Mouse (Mus musculus) forebrain, embryonic 11.5 days (tissue): Measurements from ENCODE around the gene Bfsp2. TPM values are rescaled to one million over a fixed set of nuclear protein-coding genes. Genes with fewer than 3 reads are reported as not detected.

Experiments
- ATAC-seq: fragments of 200-750 bp; cut with Nextera tagmentation; replicated peaks from 2 replicates; pipeline ENCODE4 v1.8.0; 2017; ENCODE audit warnings: moderate TSS enrichment; ENCODE audit not compliant: low FRiP score
- DNase-seq: peaks from one replicate; pipeline ENCODE4 v3.0.0-alpha.2; 2017; ENCODE audit warnings: low spot score
- H3K27ac ChIP-seq: fragments of 300-500 bp; sonication (generic); 2 replicates; pipeline ENCODE4 v1.5.1; 2014; ENCODE audit warnings: low read depth, low read length
- H3K27me3 ChIP-seq: fragments of 300-500 bp; sonication (generic); 2 replicates; pipeline ENCODE4 v1.6.1; 2014; ENCODE audit warnings: mild to moderate bottlenecking, low read length, mixed read lengths; ENCODE audit not compliant: control insufficient read depth, insufficient read depth
- H3K36me3 ChIP-seq: fragments of 300-500 bp; sonication (generic); 2 replicates; pipeline ENCODE4 v1.6.1; 2014; ENCODE audit warnings: mild to moderate bottlenecking, low read length, moderate library complexity, mixed read lengths; ENCODE audit not compliant: control insufficient read depth, insufficient read depth
- H3K4me1 ChIP-seq: fragments of 300-500 bp; sonication (generic); replicated peaks from 2 replicates; pipeline ENCODE4 v1.6.1; 2014; ENCODE audit warnings: low read length, mixed read lengths; ENCODE audit not compliant: control insufficient read depth, insufficient read depth
- H3K4me2 ChIP-seq: fragments of 300-500 bp; sonication (generic); 2 replicates; pipeline ENCODE4 v1.6.1; 2014; ENCODE audit warnings: low read depth, mild to moderate bottlenecking, low read length, moderate library complexity, mixed read lengths; ENCODE audit not compliant: severe bottlenecking
- H3K4me3 ChIP-seq: fragments of 300-500 bp; sonication (generic); 2 replicates; pipeline ENCODE4 v1.5.1; 2014; ENCODE audit warnings: low read depth, low read length
- H3K9ac ChIP-seq: fragments of 300-500 bp; sonication (generic); 2 replicates; pipeline ENCODE4 v1.6.1; 2014; ENCODE audit warnings: low read length
- H3K9me3 ChIP-seq: fragments of 300-500 bp; sonication (generic); 2 replicates; pipeline ENCODE4 v1.6.1; 2016; ENCODE audit warnings: low read length, mixed read lengths; ENCODE audit not compliant: control insufficient read depth
- WGBS: fragments of 180-500 bp; shearing (Covaris S2); extraction: QIAGEN DNeasy Blood & Tissue Kit; methylation state at CpG from one replicate; pipeline ENCODE4 v1.1.7; 2014; 5-methylcytosine and 5-hydroxymethylcytosine counted together
- polyA plus RNA-seq: library from polyadenylated mRNA; unstranded; fragments of >200 nt; fragmentation: Nextera tagmentation; extraction: Ambion mirVana; gene quantifications from 2 replicates; pipeline ENCODE4 v1.2.1, GENCODE M21; 2014

Bfsp2 gene
- polyA plus RNA-seq, 1 experiment from 2014 or later: 1.8 TPM

- 73% methylated on average over 5 of the region's 5 CpGs for WGBS
- Histone ChIP-seq H3K9ac (no peak overlapping the region), H3K4me1 (peaks cover 22% of the 10 kb centered on the region), H3K27ac (peak overlapping the region; percentile 63), H3K36me3 (no peaks in the 10 kb centered on the region), H3K4me2 (no peak overlapping the region), H3K9me3 (no peaks in the 10 kb centered on the region), H3K27me3 (no peaks in the 10 kb centered on the region), H3K4me3 (no peak overlapping the region)
- ATAC-seq: peak; percentile 42
- no peak for DNase-seq
Measured at GRCm38 (mm10) chr9:103505067-103505466, 24.8 kb upstream of the Bfsp2 start.

DNA sequence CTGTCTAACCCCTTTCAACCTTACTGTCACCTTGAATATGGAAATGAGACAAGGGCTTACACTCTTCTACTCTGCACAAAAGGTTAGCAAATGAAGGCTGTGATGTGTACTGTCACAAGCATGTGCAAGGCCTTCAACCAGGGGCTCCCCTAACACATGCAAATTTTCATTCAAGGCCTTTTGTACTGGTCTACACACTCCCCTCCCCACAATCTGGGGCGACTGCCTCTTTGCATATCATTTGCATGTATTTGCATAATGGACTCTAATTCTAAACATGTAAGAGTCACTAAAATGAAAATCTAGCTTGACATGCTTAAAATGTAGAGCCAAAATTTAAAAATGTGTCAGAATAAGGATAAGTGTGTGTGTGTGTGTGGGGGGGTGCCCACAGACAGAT, 24.4 kb upstream of the Bfsp2 start:
- H3K27ac ChIP-seq: peak overlapping the region; percentile 63; the same call in 1 of the 2 replicates
- no peaks in the 10 kb centered on the region for H3K27me3 ChIP-seq
- no peaks in the 10 kb centered on the region for H3K9me3 ChIP-seq
- no peak for DNase-seq
- peaks cover 22% of the 10 kb centered on the region for H3K4me1 ChIP-seq
- H3K4me3 ChIP-seq: no peak overlapping the region
- no peaks in the 10 kb centered on the region for H3K36me3 ChIP-seq
- H3K4me2 ChIP-seq: no peak overlapping the region
- peak; percentile 92 for ATAC-seq
- 38% methylated on average over 1 of the region's 1 CpGs for WGBS
- no peak overlapping the region for H3K9ac ChIP-seq

DNA sequence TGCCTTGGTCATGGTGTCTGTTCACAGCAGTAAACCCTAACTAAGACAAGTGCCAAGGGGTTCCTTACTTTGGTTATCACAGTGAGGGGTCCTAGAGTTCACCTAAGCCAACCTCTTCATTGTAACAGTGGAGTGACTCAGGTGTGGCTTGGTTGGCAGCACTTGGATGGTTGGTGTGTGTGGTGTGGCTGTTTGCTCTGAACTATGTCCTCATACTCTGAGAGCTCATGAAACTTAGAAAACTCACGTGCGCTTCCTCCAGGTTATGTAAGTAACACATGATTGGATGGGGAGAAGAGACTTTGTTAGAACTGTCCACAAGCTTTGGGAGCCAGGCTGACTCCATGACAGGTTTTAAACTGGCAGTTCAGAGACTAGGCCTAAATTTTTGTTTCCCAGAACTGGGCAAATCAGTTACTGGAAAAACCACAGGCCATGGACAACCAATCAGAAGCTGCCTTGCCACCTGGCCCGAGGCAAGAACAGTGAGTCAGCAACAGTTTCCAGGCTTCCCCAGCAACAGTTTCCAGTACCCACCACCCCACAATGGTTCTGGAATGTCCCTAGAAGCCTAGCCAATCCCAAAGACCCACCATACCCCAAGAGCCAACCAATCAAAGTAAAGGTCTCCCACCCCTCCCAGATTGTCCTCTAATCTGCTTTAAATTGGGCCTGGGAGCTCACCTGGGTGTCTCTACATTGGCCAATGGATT, 23.5 kb upstream of the Bfsp2 start:
- Histone ChIP-seq H3K27me3 (no peaks in the 10 kb centered on the region), H3K27ac (peak overlapping the region; percentile 63), H3K9me3 (no peaks in the 10 kb centered on the region), H3K9ac (no peak overlapping the region), H3K36me3 (no peaks in the 10 kb centered on the region), H3K4me3 (no peak overlapping the region), H3K4me1 (peaks cover 22% of the 10 kb centered on the region), H3K4me2 (no peak overlapping the region)
- WGBS: 94% methylated on average over 3 of the region's 3 CpGs
- DNase-seq: no peak
- 0 out of 2 replicates have a peak, but pooled peaks have one; percentile 1 for ATAC-seq

DNA sequence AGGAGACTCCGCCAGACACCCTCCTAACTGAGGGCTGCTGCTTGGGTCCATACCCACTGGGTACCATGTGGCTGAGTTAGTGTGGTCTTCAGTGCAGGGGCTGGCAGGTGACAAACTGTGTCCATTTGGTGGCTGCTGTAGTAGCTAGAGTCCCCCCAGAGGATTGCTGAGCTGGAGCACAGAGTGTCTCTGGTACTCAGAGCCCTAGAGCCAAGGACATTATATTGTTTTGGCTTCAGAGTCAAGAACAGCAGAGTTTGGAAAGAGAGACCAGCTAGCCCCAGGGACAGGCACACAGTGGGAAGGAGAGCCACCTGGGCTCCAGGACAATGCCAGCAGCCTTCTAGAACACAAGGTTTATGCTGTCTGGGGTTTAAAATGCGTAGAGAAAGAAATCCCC, 22.4 kb upstream of the Bfsp2 start:
- no peak for ATAC-seq
- H3K9me3 ChIP-seq: no peaks in the 10 kb centered on the region
- H3K4me3 ChIP-seq: no peak overlapping the region
- H3K27ac ChIP-seq: peak overlapping the region; percentile 37; the same call in 1 of the 2 replicates
- no peaks in the 10 kb centered on the region for H3K27me3 ChIP-seq
- no peak overlapping the region for H3K4me2 ChIP-seq
- WGBS: 82% methylated on average over 2 of the region's 2 CpGs
- no peaks in the 10 kb centered on the region for H3K36me3 ChIP-seq
- no peak for DNase-seq
- H3K9ac ChIP-seq: no peak overlapping the region
- peaks cover 22% of the 10 kb centered on the region for H3K4me1 ChIP-seq

DNA sequence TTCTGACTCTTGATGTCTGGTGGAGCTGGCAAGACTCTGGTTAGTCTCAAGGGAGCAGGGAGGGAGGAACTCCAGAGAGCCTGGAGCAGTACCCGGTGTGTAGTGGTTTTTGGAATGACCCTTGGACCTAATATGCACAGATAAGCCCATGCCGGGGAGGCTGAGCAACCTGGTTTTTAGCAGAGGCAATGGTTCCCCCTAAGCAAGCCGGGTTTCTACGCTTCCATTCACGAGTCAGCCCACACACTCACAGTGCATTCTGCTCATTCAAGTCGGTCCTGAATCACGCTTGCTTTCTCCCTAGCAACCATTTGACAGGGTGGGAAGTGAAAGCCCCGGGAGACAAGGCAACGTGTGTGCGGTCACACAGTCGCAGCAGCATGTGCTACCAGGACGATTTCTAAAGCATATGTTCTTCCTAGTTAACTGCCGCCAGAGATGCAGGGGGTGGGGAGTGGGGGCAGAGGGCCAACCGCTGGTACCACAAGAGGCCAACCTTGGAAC, 21.7 kb upstream of the Bfsp2 start:
- Histone ChIP-seq H3K4me3 (no peak overlapping the region), H3K27ac (peak overlapping the region; percentile 63; the same call in 1 of the 2 replicates), H3K36me3 (no peaks in the 10 kb centered on the region), H3K4me1 (peaks cover 20% of the 10 kb centered on the region), H3K9ac (peak overlapping the region; percentile 27), H3K27me3 (no peaks in the 10 kb centered on the region), H3K9me3 (no peaks in the 10 kb centered on the region), H3K4me2 (0 out of 2 replicates have a peak overlapping the region, but pooled peaks have one; percentile 21)
- 24% methylated on average over 14 of the region's 14 CpGs for WGBS
- peak; percentile 72 for DNase-seq
- peak; percentile 49 for ATAC-seq

DNA sequence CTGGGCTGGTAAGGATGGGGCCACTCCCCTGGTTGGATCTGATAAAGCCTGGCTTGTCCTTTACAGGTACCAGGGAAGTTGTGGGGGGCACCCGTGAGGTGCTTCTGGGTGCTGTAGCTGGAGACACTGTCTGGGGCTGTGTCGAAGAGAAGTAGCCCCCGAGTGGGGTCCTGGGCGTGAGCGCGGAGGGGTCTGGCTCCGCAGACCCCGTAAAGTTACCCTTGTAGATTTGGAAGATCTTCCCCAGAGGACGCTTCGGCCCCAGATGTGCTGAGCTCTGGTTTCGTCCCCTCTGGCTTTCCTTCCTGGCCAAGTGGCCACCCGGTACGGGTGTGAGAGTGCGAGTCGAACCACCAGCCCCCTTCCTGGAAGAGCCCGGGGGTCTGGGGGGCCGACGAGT, 19.1 kb upstream of the Bfsp2 start:
- H3K36me3 ChIP-seq: no peaks in the 10 kb centered on the region
- no peak for DNase-seq
- WGBS: 90% methylated on average over 18 of the region's 18 CpGs
- no peak for ATAC-seq
- no peak overlapping the region for H3K9ac ChIP-seq
- no peak overlapping the region for H3K27ac ChIP-seq
- H3K4me3 ChIP-seq: no peak overlapping the region
- H3K27me3 ChIP-seq: no peaks in the 10 kb centered on the region
- H3K4me1 ChIP-seq: peaks cover 13% of the 10 kb centered on the region
- no peak overlapping the region for H3K4me2 ChIP-seq
- no peaks in the 10 kb centered on the region for H3K9me3 ChIP-seq

GRCm38 (mm10) chr9:103498699-103499098, 18.5 kb upstream of the Bfsp2 start:
- Histone ChIP-seq H3K4me3 (no peak overlapping the region), H3K36me3 (no peaks in the 10 kb centered on the region), H3K4me2 (no peak overlapping the region), H3K27ac (no peak overlapping the region), H3K9ac (no peak overlapping the region), H3K4me1 (peaks cover 13% of the 10 kb centered on the region), H3K9me3 (no peaks in the 10 kb centered on the region), H3K27me3 (no peaks in the 10 kb centered on the region)
- ATAC-seq: no peak
- DNase-seq: no peak
- 85% methylated on average over 8 of the region's 8 CpGs for WGBS

- Histone ChIP-seq H3K4me3 (no peak overlapping the region), H3K4me2 (no peak overlapping the region), H3K4me1 (no peaks in the 10 kb centered on the region), H3K36me3 (no peaks in the 10 kb centered on the region), H3K9ac (no peak overlapping the region), H3K27me3 (no peaks in the 10 kb centered on the region), H3K27ac (no peak overlapping the region), H3K9me3 (no peaks in the 10 kb centered on the region)
- DNase-seq: no peak
- ATAC-seq: no peak
- 90% methylated on average over 11 of the region's 11 CpGs for WGBS
Measured at GRCm38 (mm10) chr9:103495391-103495790, 15.2 kb upstream of the Bfsp2 start.
